Mouse (Mus musculus) limb, embryonic 15.5 days (tissue): ENCODE measurements around the gene Cadm3. TPM values are rescaled to one million over a fixed set of nuclear protein-coding genes. Genes with fewer than 3 reads are reported as not detected.

Source experiments
- ATAC-seq: fragments of 200-750 bp; cut with Nextera tagmentation; 2 replicates; pipeline ENCODE4 v1.8.0; 2017; ENCODE audit warnings: low read depth, moderate TSS enrichment; ENCODE audit not compliant: insufficient number of reproducible peaks, low FRiP score, low TSS enrichment
- H3K27ac ChIP-seq: fragments of 300-500 bp; sonication (generic); 2 replicates; pipeline ENCODE4 v1.5.1; 2015; ENCODE audit warnings: moderate library complexity, mild to moderate bottlenecking, inconsistent platforms
- H3K27me3 ChIP-seq: fragments of 300-500 bp; sonication (generic); 2 replicates; pipeline ENCODE4 v1.6.1; 2015; ENCODE audit warnings: inconsistent platforms
- H3K36me3 ChIP-seq: fragments of 300-500 bp; sonication (generic); 2 replicates; pipeline ENCODE4 v1.6.1; 2015; ENCODE audit warnings: inconsistent platforms
- H3K4me1 ChIP-seq: fragments of 300-500 bp; sonication (generic); 2 replicates; pipeline ENCODE4 v1.6.1; 2015; ENCODE audit warnings: inconsistent platforms
- H3K4me2 ChIP-seq: fragments of 300-500 bp; sonication (generic); 2 replicates; pipeline ENCODE4 v1.6.1; 2015; ENCODE audit warnings: mild to moderate bottlenecking, inconsistent platforms
- H3K4me3 ChIP-seq: fragments of 300-500 bp; sonication (generic); 2 replicates; pipeline ENCODE4 v1.5.1; 2015; ENCODE audit warnings: mild to moderate bottlenecking, inconsistent platforms
- H3K9ac ChIP-seq: fragments of 300-500 bp; sonication (generic); 2 replicates; pipeline ENCODE4 v1.6.1; 2015; ENCODE audit warnings: inconsistent platforms
- H3K9me3 ChIP-seq: fragments of 300-500 bp; sonication (generic); 2 replicates; pipeline ENCODE4 v1.6.1; 2016; ENCODE audit warnings: inconsistent platforms
- WGBS: fragments of 180-500 bp; shearing (Covaris S2); methylation state at CpG from one replicate; pipeline ENCODE4 v1.1.7; 2015; 5-methylcytosine and 5-hydroxymethylcytosine counted together
- polyA plus RNA-seq: library from polyadenylated mRNA; unstranded; fragments of >200 nt; fragmentation: Nextera tagmentation; extraction: Ambion mirVana; gene quantifications from 2 replicates; pipeline ENCODE4 v1.2.1, GENCODE M21; 2015

The Cadm3 gene
- polyA plus RNA-seq = 0.60 and 1.1 TPM in 2 replicates

GRCm38 (mm10) chr1:173367356-173368046 is at the start of gene Cadm3:
Gene Cadm3 (minus strand): TSS chr1:173367695.
- Histone ChIP-seq H3K27ac (no peak within 1 kb of the TSS), H3K36me3 (no peaks in the 10 kb centered on the region), H3K4me1 (peaks cover 18% of the 10 kb centered on the region), H3K4me2 (peak within 1 kb of the TSS; percentile 81), H3K4me3 (peak within 1 kb of the TSS; percentile 44), H3K9ac (0 out of 2 replicates have a peak within 1 kb of the TSS, but pooled peaks have one; percentile 20), H3K9me3 (no peaks in the 10 kb centered on the region), H3K27me3 (peaks cover 56% of the 10 kb centered on the region)
- ATAC-seq = 0 out of 2 replicates have a peak, but pooled peaks have one; percentile 8
- WGBS = under 1% methylated on average over 44 of the region's 46 CpGs

GRCm38 (mm10) chr1:173414631-173415030 is 47.1 kb upstream of the Cadm3 start:
- Histone ChIP-seq H3K4me2 (no peak overlapping the region), H3K9me3 (no peaks in the 10 kb centered on the region), H3K4me3 (no peak overlapping the region), H3K4me1 (0 out of 2 replicates have a peak, but pooled peaks cover 3% of the 10 kb centered on the region), H3K27me3 (no peaks in the 10 kb centered on the region), H3K36me3 (no peaks in the 10 kb centered on the region), H3K9ac (no peak overlapping the region), H3K27ac (no peak overlapping the region)
- no peak for ATAC-seq
- WGBS = 53% methylated on average over 3 of the region's 3 CpGs

- Histone ChIP-seq H3K27me3 (no peaks in the 10 kb centered on the region), H3K4me1 (no peaks in the 10 kb centered on the region), H3K9me3 (no peaks in the 10 kb centered on the region), H3K9ac (no peak overlapping the region), H3K36me3 (no peaks in the 10 kb centered on the region), H3K4me2 (no peak overlapping the region), H3K27ac (no peak overlapping the region), H3K4me3 (no peak overlapping the region)
- ATAC-seq = no peak
- WGBS = 91% methylated on average over 4 of the region's 4 CpGs
Observed at GRCm38 (mm10) chr1:173411863-173412262, 44.4 kb upstream of the Cadm3 start.

- H3K4me3 ChIP-seq = no peak overlapping the region
- no peak overlapping the region for H3K27ac ChIP-seq
- no peaks in the 10 kb centered on the region for H3K9me3 ChIP-seq
- ATAC-seq = no peak
- H3K9ac ChIP-seq = no peak overlapping the region
- no peaks in the 10 kb centered on the region for H3K4me1 ChIP-seq
- H3K27me3 ChIP-seq = no peaks in the 10 kb centered on the region
- H3K4me2 ChIP-seq = no peak overlapping the region
- H3K36me3 ChIP-seq = no peaks in the 10 kb centered on the region
Observed at GRCm38 (mm10) chr1:173409066-173409465, 41.6 kb upstream of the Cadm3 start.

- Histone ChIP-seq H3K9ac (0 out of 2 replicates have a peak overlapping the region, but pooled peaks have one; percentile 10), H3K9me3 (no peaks in the 10 kb centered on the region), H3K27me3 (no peaks in the 10 kb centered on the region), H3K4me3 (no peak overlapping the region), H3K27ac (no peak overlapping the region), H3K36me3 (no peaks in the 10 kb centered on the region), H3K4me2 (no peak overlapping the region), H3K4me1 (no peaks in the 10 kb centered on the region)
- WGBS = 70% methylated on average over 5 of the region's 5 CpGs
- no peak for ATAC-seq
Observed at GRCm38 (mm10) chr1:173404696-173405309, 37.3 kb upstream of the Cadm3 start.

- Histone ChIP-seq H3K9ac (no peak overlapping the region), H3K27me3 (no peaks in the 10 kb centered on the region), H3K36me3 (no peaks in the 10 kb centered on the region), H3K4me2 (no peak overlapping the region), H3K27ac (no peak overlapping the region), H3K4me3 (no peak overlapping the region), H3K9me3 (no peaks in the 10 kb centered on the region), H3K4me1 (no peaks in the 10 kb centered on the region)
- no peak for ATAC-seq
- WGBS = 30% methylated on average over 3 of the region's 3 CpGs
Observed at GRCm38 (mm10) chr1:173398323-173398970, 31.0 kb upstream of the Cadm3 start.

- Histone ChIP-seq H3K4me2 (no peak overlapping the region), H3K4me3 (no peak overlapping the region), H3K27me3 (no peaks in the 10 kb centered on the region; the same call in 1 of the 2 replicates), H3K9ac (no peak overlapping the region), H3K9me3 (no peaks in the 10 kb centered on the region), H3K36me3 (no peaks in the 10 kb centered on the region), H3K4me1 (peaks cover 4% of the 10 kb centered on the region; the same call in 1 of the 2 replicates), H3K27ac (no peak overlapping the region)
- 80% methylated on average over 6 of the region's 6 CpGs for WGBS
- ATAC-seq = no peak
Observed at GRCm38 (mm10) chr1:173391754-173392153, 24.3 kb upstream of the Cadm3 start.

- H3K4me1 ChIP-seq = peaks cover 4% of the 10 kb centered on the region; the same call in 1 of the 2 replicates
- H3K4me2 ChIP-seq = no peak overlapping the region
- H3K9ac ChIP-seq = no peak overlapping the region
- no peaks in the 10 kb centered on the region; the same call in 1 of the 2 replicates for H3K27me3 ChIP-seq
- H3K4me3 ChIP-seq = no peak overlapping the region
- no peaks in the 10 kb centered on the region for H3K9me3 ChIP-seq
- ATAC-seq = no peak
- WGBS = 5% methylated on average over 13 of the region's 13 CpGs
- no peak overlapping the region for H3K27ac ChIP-seq
- no peaks in the 10 kb centered on the region for H3K36me3 ChIP-seq
Observed at GRCm38 (mm10) chr1:173389901-173390401, 22.5 kb upstream of the Cadm3 start.

GRCm38 (mm10) chr1:173389431-173389830 is 21.9 kb upstream of the Cadm3 start:
- no peaks in the 10 kb centered on the region for H3K36me3 ChIP-seq
- H3K9me3 ChIP-seq = no peaks in the 10 kb centered on the region
- no peak overlapping the region for H3K27ac ChIP-seq
- H3K9ac ChIP-seq = no peak overlapping the region
- H3K4me1 ChIP-seq = peaks cover 4% of the 10 kb centered on the region; the same call in 1 of the 2 replicates
- no peak for ATAC-seq
- no peak overlapping the region for H3K4me3 ChIP-seq
- H3K4me2 ChIP-seq = no peak overlapping the region
- H3K27me3 ChIP-seq = no peaks in the 10 kb centered on the region; the same call in 1 of the 2 replicates
- WGBS = 2% methylated on average over 3 of the region's 3 CpGs

GRCm38 (mm10) chr1:173381436-173381835 is 13.9 kb upstream of the Cadm3 start:
- Histone ChIP-seq H3K27ac (no peak overlapping the region), H3K4me3 (no peak overlapping the region), H3K4me1 (no peaks in the 10 kb centered on the region), H3K36me3 (no peaks in the 10 kb centered on the region), H3K9ac (no peak overlapping the region), H3K4me2 (no peak overlapping the region), H3K9me3 (no peaks in the 10 kb centered on the region), H3K27me3 (no peaks in the 10 kb centered on the region)
- WGBS = 86% methylated on average over 6 of the region's 6 CpGs
- ATAC-seq = no peak

GRCm38 (mm10) chr1:173377380-173378112 is 10.1 kb upstream of the Cadm3 start:
- Histone ChIP-seq H3K36me3 (no peaks in the 10 kb centered on the region), H3K4me2 (no peak overlapping the region), H3K4me1 (no peaks in the 10 kb centered on the region), H3K9me3 (no peaks in the 10 kb centered on the region), H3K27ac (no peak overlapping the region), H3K9ac (no peak overlapping the region), H3K4me3 (no peak overlapping the region), H3K27me3 (no peaks in the 10 kb centered on the region)
- 28% methylated on average over 13 of the region's 13 CpGs for WGBS
- no peak for ATAC-seq
